Mouse (Mus musculus): ENCODE data around the gene a. TPM values are rescaled to one million over a fixed set of nuclear protein-coding genes. Genes with fewer than 3 reads are reported as not detected.

The a gene
- total RNA-seq, 2 experiments from 2014 or later = not detected

DNA sequence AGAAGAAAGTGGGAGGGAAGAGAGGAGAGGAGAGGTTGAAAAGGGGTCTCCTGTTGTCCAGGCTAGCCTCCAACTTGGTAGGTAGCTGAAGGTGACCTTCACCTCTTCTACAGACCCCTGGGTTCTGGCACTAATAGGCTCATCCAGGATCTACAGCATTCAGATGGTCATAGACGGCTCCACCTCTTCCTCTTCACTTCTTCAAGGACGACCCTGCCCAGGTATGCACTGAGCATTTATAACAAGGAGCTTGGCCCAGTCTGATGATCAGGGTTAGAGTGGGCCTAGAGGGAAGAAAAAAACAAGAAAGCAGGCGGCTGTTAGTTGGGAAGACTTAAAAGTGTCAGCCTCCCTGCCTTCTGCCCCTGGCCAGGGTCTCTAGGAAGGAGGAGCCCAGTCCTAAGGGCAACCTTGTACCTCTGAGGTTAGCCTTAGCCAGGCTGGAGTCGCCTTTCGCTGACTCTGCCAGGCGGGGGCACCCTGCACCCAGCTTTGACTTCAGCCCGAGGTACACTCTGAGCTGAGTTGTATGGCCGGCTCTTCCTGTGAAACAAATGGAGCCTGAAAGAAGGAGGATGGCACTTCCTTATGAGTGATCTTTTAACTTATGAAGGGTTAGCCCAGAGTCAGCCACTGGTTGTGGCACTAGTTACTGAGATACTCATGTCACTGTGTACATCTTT is 291.1 kb downstream of the a start:
- ATAC-seq (ENCODE audit: poor library complexity, severe bottlenecking) = peak; percentile 96

GRCm38 (mm10) chr2:155084546-155084945 is 293.3 kb downstream of the a start:
- no peak for ATAC-seq (ENCODE audit: poor library complexity, severe bottlenecking)

DNA sequence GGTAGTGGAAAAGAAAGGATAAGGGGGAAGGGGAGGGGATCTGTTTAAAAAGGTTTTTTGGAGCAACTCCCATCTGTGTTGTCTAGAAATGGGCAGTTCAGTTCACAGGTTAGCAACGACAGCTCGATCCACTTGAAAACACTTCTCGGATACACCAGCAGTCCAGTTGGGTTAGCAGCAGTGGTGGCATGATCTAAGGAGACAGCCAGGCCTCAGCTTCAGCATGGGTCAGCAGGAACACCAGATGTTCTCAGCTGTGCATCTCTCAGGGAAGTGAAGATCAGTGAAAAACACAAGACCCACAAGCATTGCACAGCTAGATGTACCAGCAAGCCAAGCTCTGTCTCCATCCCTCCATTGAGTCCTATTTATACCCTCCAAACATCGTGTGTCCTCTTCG is 295.1 kb downstream of the a start:
- ATAC-seq (ENCODE audit: poor library complexity, severe bottlenecking) = no peak

DNA sequence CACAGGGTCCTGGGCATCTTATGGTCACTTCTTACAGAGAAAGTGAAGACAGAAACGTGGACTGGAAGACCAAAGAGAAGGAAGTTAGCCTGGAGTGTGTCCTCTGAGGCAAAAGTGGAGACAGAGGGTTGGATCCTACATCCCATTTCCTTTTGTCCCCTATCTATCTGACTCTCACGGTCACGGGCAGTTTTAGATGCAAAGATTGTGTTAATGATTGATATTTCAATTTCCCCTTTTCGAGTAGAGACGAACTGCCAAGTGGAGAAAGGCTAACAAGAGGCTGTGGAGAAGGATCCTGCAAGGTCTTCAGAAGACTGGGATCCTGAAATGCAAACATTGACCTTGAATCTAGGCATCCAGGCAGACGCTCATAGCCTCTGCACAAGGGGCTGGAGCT is 297.1 kb downstream of the a start:
- no peak for ATAC-seq (ENCODE audit: poor library complexity, severe bottlenecking)

- ATAC-seq (ENCODE audit: poor library complexity, severe bottlenecking) = peak; percentile 40; the same call in 1 of the 2 replicates
These were observed 299.9 kb downstream of the a start for GRCm38 (mm10) chr2:155090909-155091742.

GRCm38 (mm10) chr2:155091743-155092075 is 300.5 kb downstream of the a start:
- no peak for ATAC-seq (ENCODE audit: poor library complexity, severe bottlenecking)

DNA sequence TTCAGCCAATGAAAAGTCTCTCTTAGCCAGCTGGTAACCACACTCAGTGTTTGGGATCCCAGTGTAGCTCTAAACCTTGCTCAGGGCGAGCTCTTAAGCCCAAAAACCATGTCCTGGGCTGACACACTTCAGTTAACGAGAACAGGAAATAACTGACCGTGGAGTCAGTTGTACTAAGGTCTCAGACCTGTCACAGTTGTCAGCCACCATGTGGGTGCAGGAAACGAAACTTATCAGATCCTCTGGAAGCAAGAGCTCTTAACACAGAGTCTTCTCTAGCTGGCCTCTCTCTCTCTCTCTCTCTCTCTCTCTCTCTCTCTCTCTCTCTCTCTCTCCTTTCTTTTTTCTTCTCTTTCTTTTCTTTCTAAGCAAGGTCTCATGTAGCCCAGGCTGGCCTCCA is 302.2 kb downstream of the a start:
- ATAC-seq (ENCODE audit: poor library complexity, severe bottlenecking) = peak; percentile 70

- ATAC-seq (ENCODE audit: poor library complexity, severe bottlenecking) = no peak
These were observed 307.6 kb downstream of the a start for GRCm38 (mm10) chr2:155098720-155099380.

DNA sequence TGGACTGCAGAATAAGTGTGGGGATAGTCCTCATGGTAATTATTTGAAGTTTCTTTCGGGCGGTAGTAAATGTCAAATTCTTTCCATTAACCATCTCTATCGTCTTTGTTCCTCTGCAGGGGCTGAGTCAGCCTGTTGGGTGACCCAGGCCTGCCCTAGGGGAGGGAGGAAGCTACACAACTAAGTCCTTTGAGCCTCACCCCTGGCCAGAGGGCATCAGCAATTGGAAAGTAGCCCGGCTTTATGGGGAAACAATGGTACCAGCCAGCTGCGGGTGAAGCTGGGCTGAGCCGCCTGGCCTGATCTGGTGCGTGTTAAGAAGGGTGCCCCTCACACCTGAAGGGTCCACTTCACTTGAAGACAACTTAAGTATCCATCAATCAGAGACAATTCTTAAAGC is 308.2 kb downstream of the a start:
- peak; percentile 40 for ATAC-seq (ENCODE audit: poor library complexity, severe bottlenecking)

DNA sequence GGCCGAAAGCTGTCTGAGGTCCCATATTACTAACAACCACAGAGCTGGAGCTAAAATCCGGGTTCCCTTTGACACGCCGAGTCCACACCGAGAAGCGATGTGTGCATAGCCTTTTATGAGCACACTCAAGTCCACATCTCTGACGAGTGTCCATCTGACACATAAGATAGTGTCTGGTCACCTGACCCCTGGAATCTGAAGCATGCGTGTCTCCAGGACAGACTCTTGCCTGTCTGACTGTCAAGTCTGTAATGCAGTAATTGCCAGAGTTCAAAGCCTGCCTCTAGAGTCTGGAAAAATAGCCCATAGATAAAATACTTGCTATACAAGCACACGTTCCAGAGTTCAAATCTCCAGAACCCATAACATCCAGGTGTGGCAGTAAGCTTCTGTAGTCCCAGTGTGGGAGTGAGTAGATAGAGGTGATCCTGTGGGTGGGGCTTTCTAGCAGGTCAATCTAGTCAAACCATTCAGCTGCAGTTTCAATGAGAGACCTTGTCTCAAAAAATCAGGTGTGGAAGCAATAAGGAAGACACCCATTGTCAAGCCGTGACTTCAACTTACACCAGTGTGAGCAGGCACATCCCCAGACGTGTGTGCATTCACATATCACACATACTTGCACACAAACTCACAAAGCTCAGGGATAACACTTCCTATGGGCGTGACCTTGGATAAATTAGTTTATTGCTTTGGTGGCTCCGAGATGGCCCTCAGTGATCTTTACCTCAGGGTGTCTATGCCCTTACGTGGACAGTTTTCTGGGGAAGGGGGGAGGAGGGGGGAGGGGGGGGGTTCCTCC is 309.0 kb downstream of the a start:
- no peak for ATAC-seq (ENCODE audit: poor library complexity, severe bottlenecking)

Other genes starting within 250 kb of the a start
- gene 1700003F12Rik, start 244.3 kb upstream of the a start, total RNA-seq (2015) = not detected in 2 replicates
- not detected in 2 replicates for gene 1700003F12Rik, start 244.3 kb upstream of the a start, total RNA-seq (2017)
- 0.11 TPM in 1 of 2 replicates, not detected in the other for gene Actl10, start 239.6 kb upstream of the a start, total RNA-seq (2015)
- gene Actl10, start 239.6 kb upstream of the a start, total RNA-seq (2017) = 0.15 TPM in 1 of 2 replicates, not detected in the other
- 0.78 and 1.6 TPM in 2 replicates for gene Necab3, start 232.5 kb upstream of the a start, total RNA-seq (2015)
- gene Necab3, start 232.5 kb upstream of the a start, total RNA-seq (2017) = 1.8 and 2.2 TPM in 2 replicates
- gene E2f1, start 221.5 kb upstream of the a start, total RNA-seq (2015) = 14.3 and 16.2 TPM in 2 replicates
- 7.7 and 9.3 TPM in 2 replicates for gene E2f1, start 221.5 kb upstream of the a start, total RNA-seq (2017)
- gene Pxmp4, start 187.7 kb upstream of the a start, total RNA-seq (2015) = 21.9 and 24.2 TPM in 2 replicates
- gene Pxmp4, start 187.7 kb upstream of the a start, total RNA-seq (2017) = 24.4 and 27.1 TPM in 2 replicates
- gene Zfp341, start 178.1 kb upstream of the a start, total RNA-seq (2015) = 2.2 and 2.3 TPM in 2 replicates
- 1.5 and 1.8 TPM in 2 replicates for gene Zfp341, start 178.1 kb upstream of the a start, total RNA-seq (2017)
- gene 4930519P11Rik, start 178.0 kb upstream of the a start, total RNA-seq (2015) = 2.7 TPM in 1 of 2 replicates, not detected in the other
- 0.85 TPM in 1 of 2 replicates, not detected in the other for gene 4930519P11Rik, start 178.0 kb upstream of the a start, total RNA-seq (2017)
- 117 and 122 TPM in 2 replicates for gene Chmp4b, start 139.7 kb upstream of the a start, total RNA-seq (2015)
- gene Chmp4b, start 139.7 kb upstream of the a start, total RNA-seq (2017) = 166 and 187 TPM in 2 replicates
- not detected in 2 replicates for gene Gm14214, start 21.4 kb upstream of the a start, total RNA-seq (2015)
- not detected in 2 replicates for gene Gm14214, start 21.4 kb upstream of the a start, total RNA-seq (2017)
- 86.8 and 92.8 TPM in 2 replicates for gene Raly, start 306 bp upstream of the a start, total RNA-seq (2015)
- 164 and 176 TPM in 2 replicates for gene Raly, start 306 bp upstream of the a start, total RNA-seq (2017)
- gene Eif2s2, start 101.5 kb downstream of the a start, total RNA-seq (2015) = 109 and 115 TPM in 2 replicates
- 95.9 and 103 TPM in 2 replicates for gene Eif2s2, start 101.5 kb downstream of the a start, total RNA-seq (2017)
- gene Gm14226, start 226.9 kb downstream of the a start, total RNA-seq (2015) = not detected in 2 replicates
- gene Gm14226, start 226.9 kb downstream of the a start, total RNA-seq (2017) = not detected in 2 replicates

Data from megakaryocyte, adult 5-6 weeks (primary cell).